Mouse (Mus musculus) heart, embryonic 10.5 days (tissue): Measurements from ENCODE around the gene Casp9. TPM values are rescaled to one million over a fixed set of nuclear protein-coding genes. Genes with fewer than 3 reads are reported as not detected.
A peak's percentile ranks its signal among the peaks of the same experiment; 100 is the strongest.

Experiments used
- DNase-seq: peaks from one replicate; pipeline ENCODE4 v3.0.0-alpha.2; 2017; ENCODE audit warnings: low spot score
- H3K27ac ChIP-seq: fragments of 300-500 bp; sonication (generic); 2 replicates; pipeline ENCODE4 v1.5.1; 2016; ENCODE audit warnings: mild to moderate bottlenecking
- H3K27me3 ChIP-seq: fragments of 300-500 bp; sonication (generic); 2 replicates; pipeline ENCODE4 v1.6.1; 2016; ENCODE audit warnings: mild to moderate bottlenecking; ENCODE audit not compliant: poor library complexity, insufficient read depth, severe bottlenecking
- H3K36me3 ChIP-seq: fragments of 300-500 bp; sonication (generic); 2 replicates; pipeline ENCODE4 v1.6.1; 2016; ENCODE audit warnings: mild to moderate bottlenecking, moderate library complexity
- H3K4me1 ChIP-seq: fragments of 300-500 bp; sonication (generic); 2 replicates; pipeline ENCODE4 v1.6.1; 2016; ENCODE audit warnings: mild to moderate bottlenecking
- H3K4me3 ChIP-seq: fragments of 300-500 bp; sonication (generic); 2 replicates; pipeline ENCODE4 v1.5.1; 2016; ENCODE audit warnings: mild to moderate bottlenecking, moderate library complexity
- H3K9me3 ChIP-seq: fragments of 300-500 bp; sonication (generic); 2 replicates; pipeline ENCODE4 v1.6.1; 2016; ENCODE audit warnings: mild to moderate bottlenecking, moderate library complexity
- WGBS: fragments of 180-500 bp; shearing (Covaris S2); methylation state at CpG from one replicate; pipeline ENCODE4 v1.1.7; 2016; 5-methylcytosine and 5-hydroxymethylcytosine counted together
- polyA plus RNA-seq: library from polyadenylated mRNA; unstranded; fragments of >200 nt; fragmentation: Nextera tagmentation; extraction: Ambion mirVana; gene quantifications from 2 replicates; pipeline ENCODE4 v1.2.1, GENCODE M21; 2016

The Casp9 gene
- polyA plus RNA-seq, 1 experiment from 2014 or later: 21.4 TPM

DNA sequence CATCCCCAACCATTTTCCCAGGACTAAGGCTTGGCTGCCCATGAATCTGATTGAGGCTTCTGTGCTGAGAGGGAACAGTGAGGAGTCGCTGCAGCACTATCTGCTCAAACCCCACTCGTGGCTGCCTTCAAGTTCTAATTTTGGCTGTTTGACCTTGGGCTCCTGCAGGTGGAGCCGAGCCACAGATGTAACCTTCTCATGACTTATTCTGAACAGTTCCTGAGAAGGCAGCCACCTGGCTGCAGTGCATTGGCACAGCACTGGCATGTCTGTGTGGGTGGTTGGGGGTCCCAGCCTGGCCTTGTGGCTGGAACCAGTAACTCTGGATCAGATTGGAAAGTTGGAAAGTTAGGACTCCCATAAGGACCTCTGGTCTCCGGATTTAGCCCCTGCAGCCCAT, 34.8 kb downstream of the Casp9 start:
- WGBS: 41% methylated on average over 4 of the region's 4 CpGs
- Histone ChIP-seq H3K27me3 (no peaks in the 10 kb centered on the region), H3K4me3 (no peak overlapping the region)

DNA sequence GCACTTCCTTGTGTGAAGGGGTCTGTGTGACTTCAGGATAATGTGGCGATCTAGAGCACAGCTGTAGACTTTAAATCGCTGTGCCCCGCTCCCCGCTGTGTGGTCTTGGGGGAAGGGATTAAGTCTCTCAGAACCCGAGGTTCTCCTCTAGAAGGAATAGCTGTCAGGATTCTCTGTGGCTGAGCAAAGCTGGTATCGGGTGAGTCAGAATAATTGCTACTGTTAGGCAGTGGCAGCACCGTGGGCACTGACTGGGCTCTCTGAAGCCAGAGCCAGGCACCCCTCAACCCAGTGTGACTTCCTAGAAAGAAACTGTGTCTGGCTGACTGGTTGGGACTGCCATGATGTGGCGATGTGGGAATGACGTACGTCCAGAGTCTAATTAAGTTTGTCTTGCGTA, 37.0 kb downstream of the Casp9 start:
- H3K27ac ChIP-seq: no peak overlapping the region
- H3K4me1 ChIP-seq: peaks cover 8% of the 10 kb centered on the region; the same call in 1 of the 2 replicates
- WGBS: 62% methylated on average over 11 of the region's 11 CpGs
- no peaks in the 10 kb centered on the region for H3K9me3 ChIP-seq
- DNase-seq: no peak
- H3K27me3 ChIP-seq: no peaks in the 10 kb centered on the region
- H3K36me3 ChIP-seq: no peaks in the 10 kb centered on the region
- H3K4me3 ChIP-seq: no peak overlapping the region

More for the DNA sequence above, 34.8 kb downstream of the Casp9 start:
- no peak for DNase-seq
- H3K36me3 ChIP-seq: no peaks in the 10 kb centered on the region
- H3K4me1 ChIP-seq: peaks cover 8% of the 10 kb centered on the region; the same call in 1 of the 2 replicates
- no peaks in the 10 kb centered on the region for H3K9me3 ChIP-seq
- peak overlapping the region; percentile 52; the same call in 1 of the 2 replicates for H3K27ac ChIP-seq

DNA sequence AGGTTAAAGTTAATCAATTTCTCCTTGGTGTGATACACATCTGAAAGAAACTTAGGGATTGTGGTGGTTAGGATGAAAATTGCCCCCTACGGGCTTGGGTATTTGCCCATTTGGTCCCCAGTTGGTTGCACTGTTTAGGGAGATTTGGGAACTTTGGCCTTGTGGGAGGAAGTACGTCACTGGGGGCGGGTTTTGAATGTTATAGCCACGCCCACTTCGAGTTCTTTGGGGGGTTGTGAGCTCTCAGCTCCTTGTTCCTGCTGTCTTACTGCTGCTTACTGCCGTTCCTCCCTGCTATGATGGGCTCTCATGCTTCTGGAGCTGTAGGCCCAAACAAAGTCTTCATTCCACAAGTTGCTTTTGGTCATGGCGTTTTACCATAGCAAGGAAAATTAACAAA, 37.9 kb downstream of the Casp9 start:
- Histone ChIP-seq H3K4me1 (peaks cover 8% of the 10 kb centered on the region; the same call in 1 of the 2 replicates), H3K27me3 (no peaks in the 10 kb centered on the region), H3K4me3 (no peak overlapping the region), H3K36me3 (no peaks in the 10 kb centered on the region), H3K27ac (no peak overlapping the region), H3K9me3 (no peaks in the 10 kb centered on the region)
- WGBS: 75% methylated on average over 7 of the region's 7 CpGs
- no peak for DNase-seq

DNA sequence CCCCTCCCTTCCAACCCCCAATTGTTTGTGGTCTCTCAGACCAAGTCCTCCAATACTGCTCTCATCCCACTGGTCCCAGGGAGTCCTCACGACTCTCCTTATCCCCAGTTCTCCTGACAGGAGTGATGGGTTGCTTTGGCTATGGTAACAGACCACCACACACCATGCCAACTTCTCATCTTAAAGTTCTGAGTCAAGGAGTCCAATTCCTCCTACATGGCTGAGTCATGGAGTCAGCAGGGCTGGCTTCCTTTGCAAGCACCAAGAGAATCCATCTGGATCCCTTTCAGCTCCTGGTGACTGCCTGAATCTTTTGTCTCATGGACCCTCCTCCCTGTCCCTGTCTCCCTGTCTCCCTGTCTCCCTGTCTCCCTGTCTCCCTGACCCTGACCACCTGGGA, 40.5 kb downstream of the Casp9 start:
- H3K27me3 ChIP-seq: no peaks in the 10 kb centered on the region
- no peaks in the 10 kb centered on the region for H3K4me1 ChIP-seq
- no peak overlapping the region for H3K27ac ChIP-seq
- H3K36me3 ChIP-seq: no peaks in the 10 kb centered on the region
- WGBS: 68% methylated on average over 1 of the region's 1 CpGs
- no peaks in the 10 kb centered on the region for H3K9me3 ChIP-seq
- H3K4me3 ChIP-seq: no peak overlapping the region
- no peak for DNase-seq

DNA sequence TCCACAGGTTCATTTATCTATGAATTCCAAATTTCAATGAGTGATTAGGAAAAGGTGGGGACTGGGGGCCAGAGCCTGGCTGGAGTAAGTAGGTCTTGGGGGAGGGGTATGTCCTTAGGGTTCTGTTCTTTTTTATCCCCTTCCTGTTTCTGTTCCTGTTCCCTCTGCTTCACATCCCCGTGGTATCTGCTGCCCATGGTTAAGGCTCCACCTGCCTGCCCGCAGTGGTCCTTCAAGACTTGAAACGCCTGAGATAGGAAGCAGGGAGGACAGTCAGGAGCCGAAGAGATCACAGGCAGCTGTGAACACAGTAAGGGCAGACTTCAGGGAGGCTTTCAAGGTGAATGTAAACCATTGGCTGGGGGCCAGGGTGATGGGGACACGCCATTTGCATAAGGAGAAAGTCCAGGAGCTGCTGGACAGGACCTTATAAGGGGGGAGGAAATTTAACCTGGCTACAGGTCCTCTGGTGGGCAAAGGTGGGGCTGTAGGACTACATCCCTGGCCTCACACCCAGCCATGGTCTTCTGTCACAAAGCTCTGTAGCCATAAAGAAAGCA, 41.2 kb downstream of the Casp9 start:
- 56% methylated on average over 5 of the region's 5 CpGs for WGBS
- H3K36me3 ChIP-seq: no peaks in the 10 kb centered on the region
- H3K9me3 ChIP-seq: no peaks in the 10 kb centered on the region
- no peak overlapping the region for H3K4me3 ChIP-seq
- H3K27me3 ChIP-seq: no peaks in the 10 kb centered on the region
- H3K4me1 ChIP-seq: no peaks in the 10 kb centered on the region
- no peak overlapping the region for H3K27ac ChIP-seq
- DNase-seq: no peak

DNA sequence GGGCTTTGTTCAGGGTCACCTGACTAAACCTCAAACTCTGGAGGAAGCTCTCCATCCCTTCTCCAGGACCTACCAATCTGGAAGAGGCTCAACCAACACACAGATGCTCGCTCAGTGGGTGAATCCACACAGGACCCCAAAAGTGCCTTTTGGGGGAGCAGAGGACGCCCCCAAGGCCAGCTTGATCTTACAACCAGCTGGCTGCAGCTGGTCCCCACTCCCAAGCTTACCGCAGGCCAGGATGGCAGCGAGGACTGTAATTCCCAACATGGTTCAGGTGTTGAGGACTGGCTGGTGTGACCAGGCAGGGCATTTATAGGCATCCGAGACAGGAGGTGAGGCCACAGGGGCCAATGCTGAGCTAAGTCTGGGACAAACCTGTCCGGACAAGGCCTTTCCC, 52.6 kb downstream of the Casp9 start, which contains the start of gene Ctrc:
Gene Ctrc, minus strand, starts transcription at position 361 of the 400 bp plus-strand sequence.
- 85% methylated on average over 6 of the region's 6 CpGs for WGBS
- H3K9me3 ChIP-seq: no peaks in the 10 kb centered on the region
- no peak for DNase-seq

DNA sequence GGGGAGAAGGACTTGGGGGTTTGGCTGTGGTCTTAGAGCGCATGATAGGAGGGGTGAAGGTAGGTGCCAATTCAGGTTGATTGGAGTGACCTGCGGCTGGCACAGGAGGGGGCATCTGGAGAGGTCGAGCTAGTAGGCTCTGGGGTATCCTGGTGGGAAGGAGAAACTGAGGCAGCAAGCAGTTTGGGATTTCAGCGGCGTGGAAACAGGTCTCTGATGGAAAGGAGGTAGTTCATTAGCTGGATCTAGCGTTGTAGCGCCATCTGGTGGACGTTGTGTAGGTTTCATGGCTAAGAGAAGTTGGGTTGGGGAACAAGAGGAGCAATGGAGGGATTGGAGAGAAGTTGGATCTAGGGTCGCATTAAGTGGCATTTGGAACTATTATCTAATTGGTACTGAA, 60.0 kb downstream of the Casp9 start:
- H3K4me3 ChIP-seq: no peak overlapping the region
- no peaks in the 10 kb centered on the region for H3K27me3 ChIP-seq
- H3K36me3 ChIP-seq: peaks cover 1% of the 10 kb centered on the region; the same call in 1 of the 2 replicates
- no peaks in the 10 kb centered on the region for H3K9me3 ChIP-seq
- WGBS: 84% methylated on average over 9 of the region's 9 CpGs
- peaks cover 6% of the 10 kb centered on the region; the same call in 1 of the 2 replicates for H3K4me1 ChIP-seq
- no peak for DNase-seq
- H3K27ac ChIP-seq: no peak overlapping the region

More for the DNA sequence above, 52.6 kb downstream of the Casp9 start, which contains the start of gene Ctrc:
- Histone ChIP-seq H3K27me3 (no peaks in the 10 kb centered on the region), H3K36me3 (no peaks in the 10 kb centered on the region), H3K27ac (no peak within 1 kb of the TSS), H3K4me1 (no peaks in the 10 kb centered on the region), H3K4me3 (no peak within 1 kb of the TSS)

DNA sequence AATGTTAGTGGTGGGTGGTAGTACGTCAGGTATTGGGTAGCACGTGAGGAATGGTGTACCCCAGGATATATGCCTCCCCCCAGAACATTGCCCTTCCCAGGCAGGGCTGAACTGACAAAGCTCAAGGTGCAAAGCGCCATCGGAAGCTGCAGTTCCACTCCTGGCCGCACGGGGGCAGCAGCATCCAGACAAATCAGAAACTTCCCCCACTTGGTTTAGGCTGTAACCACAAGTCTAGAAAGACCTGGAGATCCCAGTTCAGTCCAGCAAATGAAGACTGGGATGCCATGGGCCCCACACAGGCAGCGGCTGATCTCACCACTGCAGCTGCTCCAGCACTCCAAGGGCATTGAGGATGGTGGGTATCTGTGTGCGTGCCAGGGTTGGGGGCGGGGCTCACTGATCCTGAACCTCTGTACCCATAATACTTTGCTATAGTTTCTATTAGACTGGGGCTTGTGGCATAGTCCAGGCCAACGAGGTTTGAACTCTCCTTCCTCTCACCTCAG, 64.1 kb downstream of the Casp9 start:
- Histone ChIP-seq H3K9me3 (no peaks in the 10 kb centered on the region), H3K4me1 (peaks cover 6% of the 10 kb centered on the region), H3K4me3 (no peak overlapping the region), H3K27me3 (no peaks in the 10 kb centered on the region), H3K27ac (peak overlapping the region; percentile 29; the same call in 1 of the 2 replicates), H3K36me3 (peaks cover 41% of the 10 kb centered on the region)
- DNase-seq: peak; percentile 90
- WGBS: 21% methylated on average over 10 of the region's 10 CpGs

DNA sequence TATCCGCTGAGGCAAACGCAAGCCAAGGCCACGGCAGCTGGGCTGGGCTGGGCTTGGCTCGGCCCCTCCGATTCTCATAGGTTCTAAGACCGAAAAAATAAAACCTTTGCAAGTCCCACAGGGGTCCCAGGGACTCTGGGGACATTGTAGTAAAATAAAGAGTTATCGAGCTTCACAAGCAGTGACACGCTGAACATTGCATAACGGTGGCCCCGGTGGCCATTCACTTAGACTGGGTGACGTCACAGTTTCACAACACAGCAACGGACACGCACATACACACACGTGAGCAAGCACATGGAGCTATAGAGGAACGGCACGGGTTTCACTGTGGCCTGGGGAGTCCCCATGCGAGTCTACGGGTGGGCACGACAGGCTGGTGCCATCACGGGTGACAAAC, 65.1 kb downstream of the Casp9 start:
- Histone ChIP-seq H3K27ac (no peak overlapping the region), H3K4me1 (peaks cover 14% of the 10 kb centered on the region), H3K36me3 (peaks cover 52% of the 10 kb centered on the region), H3K9me3 (no peaks in the 10 kb centered on the region), H3K4me3 (no peak overlapping the region), H3K27me3 (no peaks in the 10 kb centered on the region)
- 90% methylated on average over 20 of the region's 20 CpGs for WGBS
- no peak for DNase-seq

DNA sequence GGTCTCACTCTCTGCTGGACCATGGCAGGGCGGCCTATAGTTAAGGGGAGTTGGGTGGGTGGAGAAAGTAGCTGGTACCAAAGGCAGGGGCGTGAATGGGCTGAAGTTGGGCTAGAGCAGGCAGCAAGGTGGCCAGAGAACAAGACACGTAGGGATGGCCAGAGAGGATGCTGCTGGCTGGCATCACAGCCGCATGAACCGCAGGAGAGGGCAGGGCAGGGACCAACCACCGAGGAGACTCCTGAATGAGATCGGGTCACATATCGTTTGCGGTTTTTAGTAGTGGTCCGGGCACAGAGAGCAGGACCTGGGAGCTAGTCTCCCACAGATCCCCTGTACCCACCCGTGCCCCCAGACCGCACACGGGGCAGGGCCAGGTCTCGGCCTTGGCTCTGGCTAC, 65.9 kb downstream of the Casp9 start:
- WGBS: 94% methylated on average over 14 of the region's 14 CpGs
- no peaks in the 10 kb centered on the region for H3K27me3 ChIP-seq
- H3K9me3 ChIP-seq: no peaks in the 10 kb centered on the region
- no peak overlapping the region for H3K27ac ChIP-seq
- no peak for DNase-seq
- H3K4me3 ChIP-seq: no peak overlapping the region
- peaks cover 57% of the 10 kb centered on the region for H3K36me3 ChIP-seq
- peaks cover 21% of the 10 kb centered on the region for H3K4me1 ChIP-seq

DNA sequence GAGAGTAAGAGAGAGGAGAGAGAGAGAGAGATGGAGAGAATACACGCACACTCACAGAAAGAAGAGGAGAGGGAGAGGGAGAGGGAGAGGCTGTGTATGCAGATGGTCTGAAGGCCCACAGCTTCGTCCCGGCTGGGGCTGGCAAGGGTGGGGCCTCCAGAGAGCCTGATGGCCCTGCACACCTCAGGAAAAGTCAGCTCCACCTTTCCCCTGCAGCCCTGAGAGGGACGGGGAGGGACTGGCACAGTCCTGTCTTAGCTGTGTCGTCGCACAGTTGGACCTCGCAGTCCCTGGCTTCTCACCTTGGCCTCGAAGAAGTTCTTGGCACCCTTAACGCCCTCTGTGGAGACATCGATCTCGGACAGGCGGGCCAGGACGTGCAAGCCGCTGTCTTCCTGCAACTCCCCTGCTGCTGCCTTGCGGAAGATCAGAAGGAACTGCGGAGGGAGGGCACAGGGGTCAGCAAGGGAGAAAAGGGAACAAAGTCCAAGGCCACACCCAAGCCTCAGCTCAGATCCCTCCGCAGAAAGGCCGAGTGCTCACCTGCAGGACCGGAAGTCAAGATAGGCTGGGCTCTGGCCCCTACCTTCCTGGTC, 66.9 kb downstream of the Casp9 start:
- H3K4me3 ChIP-seq: no peak overlapping the region
- no peak for DNase-seq
- no peaks in the 10 kb centered on the region for H3K9me3 ChIP-seq
- WGBS: 74% methylated on average over 19 of the region's 19 CpGs
- no peak overlapping the region; the same call in 1 of the 2 replicates for H3K27ac ChIP-seq
- no peaks in the 10 kb centered on the region for H3K27me3 ChIP-seq
- peaks cover 65% of the 10 kb centered on the region for H3K36me3 ChIP-seq
- H3K4me1 ChIP-seq: peaks cover 24% of the 10 kb centered on the region

DNA sequence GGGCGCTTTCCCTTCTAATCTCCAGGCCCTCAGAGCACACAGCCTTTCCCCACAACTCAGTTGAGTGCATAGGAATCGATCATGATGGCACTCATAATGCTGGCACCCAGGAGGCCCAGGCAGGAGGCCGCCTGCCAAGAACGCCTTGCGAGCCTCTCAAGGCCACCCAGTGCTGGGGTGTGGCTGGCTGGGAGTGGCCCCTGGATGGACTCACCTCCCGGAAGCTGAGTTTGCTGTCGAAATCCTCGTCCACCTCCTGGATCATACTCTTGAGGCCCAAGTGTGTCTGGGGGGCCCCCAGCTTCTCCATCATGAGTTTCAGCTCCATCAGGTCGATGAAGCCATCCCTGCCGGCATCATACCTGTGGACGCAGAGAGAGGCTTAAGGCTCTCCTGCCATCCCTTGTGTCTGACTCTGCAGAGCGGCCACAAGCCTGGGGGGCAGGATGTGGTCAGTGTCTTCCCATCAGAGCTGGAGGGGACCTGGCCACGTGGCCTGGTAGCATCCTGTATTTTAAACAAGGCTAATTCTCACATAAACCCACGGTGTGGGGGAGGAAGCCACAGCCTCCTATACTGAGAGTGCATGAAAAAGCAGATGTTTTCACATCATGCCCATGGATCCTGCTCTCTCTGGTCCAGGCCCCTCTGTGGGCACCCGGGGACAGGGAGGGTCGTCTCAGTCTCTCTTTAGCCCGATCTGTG, 68.3 kb downstream of the Casp9 start:
- Histone ChIP-seq H3K4me3 (no peak overlapping the region), H3K27ac (no peak overlapping the region), H3K27me3 (no peaks in the 10 kb centered on the region), H3K4me1 (peaks cover 38% of the 10 kb centered on the region), H3K36me3 (peaks cover 73% of the 10 kb centered on the region), H3K9me3 (no peaks in the 10 kb centered on the region)
- DNase-seq: no peak
- WGBS: 90% methylated on average over 17 of the region's 17 CpGs

DNA sequence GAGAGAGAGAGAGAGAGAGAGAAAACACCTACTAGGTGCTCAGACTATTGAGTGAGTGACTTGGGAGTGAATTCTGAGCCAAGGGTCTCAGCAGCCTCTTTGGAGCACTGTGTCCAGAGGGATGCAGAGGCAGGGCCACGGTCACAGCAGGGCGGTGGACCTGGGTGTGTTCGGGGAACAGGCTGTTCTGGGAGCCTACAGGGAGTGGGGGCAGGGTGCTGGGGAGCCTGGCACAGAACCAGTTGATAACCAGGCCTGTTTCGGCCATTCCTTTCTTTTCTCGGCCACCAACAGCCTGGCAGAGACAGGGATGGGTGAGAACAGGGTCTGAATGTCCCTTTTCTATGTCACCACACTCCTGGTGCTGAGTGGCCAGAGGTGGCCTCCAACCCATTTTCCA, 69.5 kb downstream of the Casp9 start:
- H3K36me3 ChIP-seq: peaks cover 77% of the 10 kb centered on the region
- WGBS: 87% methylated on average over 5 of the region's 5 CpGs

More for the DNA sequence above, 69.5 kb downstream of the Casp9 start:
- Histone ChIP-seq H3K9me3 (no peaks in the 10 kb centered on the region), H3K27me3 (no peaks in the 10 kb centered on the region), H3K4me3 (no peak overlapping the region), H3K27ac (peak overlapping the region; percentile 37), H3K4me1 (peaks cover 44% of the 10 kb centered on the region)
- DNase-seq: no peak
